Mouse (Mus musculus) bone marrow, adult 2 months (tissue): Measurements from ENCODE around the gene Osbp.

Source experiments
- CTCF ChIP-seq: fragments of 200-500 bp; IDR thresholded peaks from 2 replicates; pipeline ENCODE4 v1.5.1; 2011; ENCODE audit warnings: low read length, control low read depth; ENCODE audit not compliant: control insufficient read depth, insufficient read depth
- POLR2A ChIP-seq: fragments of 200-500 bp; IDR thresholded peaks from 2 replicates; pipeline ENCODE4 v1.6.1; 2011; ENCODE audit warnings: low read depth, mild to moderate bottlenecking, control low read depth, low read length, borderline replicate concordance; ENCODE audit not compliant: control insufficient read depth

DNA sequence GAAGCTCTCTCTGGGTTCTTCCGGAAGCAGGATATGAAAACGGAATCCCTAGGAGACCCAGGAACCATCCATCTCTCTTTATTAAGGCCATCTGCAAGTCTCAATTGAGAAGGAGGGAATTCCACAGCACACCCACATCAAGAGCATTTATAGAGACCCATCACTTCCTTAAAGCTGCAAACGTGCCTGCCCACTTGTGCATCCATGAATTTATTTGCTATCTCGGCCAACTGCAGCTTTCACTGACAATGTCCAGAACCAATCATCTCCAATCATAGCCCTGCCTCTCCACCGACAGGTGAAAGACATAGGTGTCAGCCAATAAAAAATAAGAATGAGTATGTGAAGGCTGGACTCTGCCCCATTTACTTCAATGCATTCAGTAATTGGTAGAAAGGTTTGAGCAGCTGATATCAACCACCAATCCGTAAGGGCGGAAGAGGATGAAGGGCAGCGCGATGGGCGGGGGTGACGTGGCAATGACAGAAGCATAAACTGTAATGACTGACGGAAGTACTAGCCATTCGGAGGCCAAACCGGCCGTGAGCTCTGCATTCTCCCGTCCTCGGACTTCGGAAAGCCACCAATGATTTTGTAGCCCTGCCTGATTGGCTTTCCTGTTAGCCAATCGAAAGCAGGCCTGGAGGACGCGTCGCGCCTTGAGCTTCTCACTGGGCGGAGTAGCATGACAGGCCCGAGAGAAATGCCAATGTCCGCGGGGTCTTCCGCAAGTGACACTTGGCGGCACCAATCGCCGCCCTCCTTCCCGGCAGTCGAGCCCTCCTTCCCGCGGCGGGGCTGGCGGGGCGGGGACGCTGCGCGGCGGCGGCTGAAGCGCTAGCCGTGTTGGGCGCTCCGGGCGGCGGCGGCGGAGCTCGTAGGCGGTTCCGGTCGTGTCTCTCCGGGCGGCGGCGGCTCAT is at the start of gene Osbp:
- TF ChIP-seq CTCF (no peak), POLR2A (peak; percentile 64; the same call in 1 of the 2 replicates)
